Mouse (Mus musculus) retina, embryonic 14.5 days (tissue): ENCODE measurements around the gene BC017158.

ENCODE experiments used
- DNase-seq: peaks from one replicate; pipeline ENCODE4 v3.0.0-alpha.2; 2015; ENCODE audit warnings: low spot score

The BC017158 gene

GRCm38 (mm10) chr7:128256783-128257334 is 41.1 kb downstream of the BC017158 start:
- no peak for DNase-seq

GRCm38 (mm10) chr7:128255757-128256156 is 42.2 kb downstream of the BC017158 start:
- no peak for DNase-seq

- no peak for DNase-seq
These were observed 43.0 kb downstream of the BC017158 start for GRCm38 (mm10) chr7:128254978-128255377.

GRCm38 (mm10) chr7:128252609-128253008 is 45.4 kb downstream of the BC017158 start:
- peak; percentile 41 for DNase-seq

- no peak for DNase-seq
These were observed 46.0 kb downstream of the BC017158 start for GRCm38 (mm10) chr7:128251946-128252345.

GRCm38 (mm10) chr7:128249998-128250397 is 48.0 kb downstream of the BC017158 start:
- DNase-seq = no peak

GRCm38 (mm10) chr7:128248081-128249042 is 49.6 kb downstream of the BC017158 start:
- DNase-seq = no peak

- peak; percentile 92 for DNase-seq
These were observed 50.5 kb downstream of the BC017158 start for GRCm38 (mm10) chr7:128247443-128247842.

- peak; percentile 53 for DNase-seq
These were observed 51.2 kb downstream of the BC017158 start, which contains the start of gene Tgfb1i1 for GRCm38 (mm10) chr7:128246496-128247391. Tgfb1i1 (plus strand) TSS chr7:128246812.

- no peak for DNase-seq
These were observed 52.4 kb downstream of the BC017158 start for GRCm38 (mm10) chr7:128245547-128245946.

GRCm38 (mm10) chr7:128244410-128245025 is 53.5 kb downstream of the BC017158 start:
- DNase-seq = no peak

GRCm38 (mm10) chr7:128243921-128244320 is 54.0 kb downstream of the BC017158 start:
- no peak for DNase-seq

GRCm38 (mm10) chr7:128242331-128242730 is 55.6 kb downstream of the BC017158 start:
- DNase-seq = no peak

- DNase-seq = no peak
These were observed 57.7 kb downstream of the BC017158 start for GRCm38 (mm10) chr7:128240131-128240784.

GRCm38 (mm10) chr7:128238991-128239390 is 59.0 kb downstream of the BC017158 start:
- peak; percentile 72 for DNase-seq

GRCm38 (mm10) chr7:128237927-128238778 is 59.8 kb downstream of the BC017158 start, which contains the start of gene 9130023H24Rik:
9130023H24Rik (minus strand) TSS chr7:128238031.
- peak; percentile 100 for DNase-seq

GRCm38 (mm10) chr7:128237593-128237926 is 60.4 kb downstream of the BC017158 start:
- DNase-seq = no peak

- peak; percentile 93 for DNase-seq
These were observed 60.9 kb downstream of the BC017158 start, which contains the start of gene Armc5 for GRCm38 (mm10) chr7:128236856-128237592. Armc5 (plus strand) TSS chr7:128237342.

GRCm38 (mm10) chr7:128236426-128236825 is 61.5 kb downstream of the BC017158 start:
- DNase-seq = no peak
